Mouse (Mus musculus): Measurements from ENCODE around the gene Whrn. TPM values are rescaled to one million over a fixed set of nuclear protein-coding genes. Genes with fewer than 3 reads are reported as not detected.
A peak's percentile ranks its signal among the peaks of the same experiment; 100 is the strongest.

Gene Whrn
- total and polyA plus RNA-seq, 2 experiments: 0.37 to 0.89 TPM

DNA sequence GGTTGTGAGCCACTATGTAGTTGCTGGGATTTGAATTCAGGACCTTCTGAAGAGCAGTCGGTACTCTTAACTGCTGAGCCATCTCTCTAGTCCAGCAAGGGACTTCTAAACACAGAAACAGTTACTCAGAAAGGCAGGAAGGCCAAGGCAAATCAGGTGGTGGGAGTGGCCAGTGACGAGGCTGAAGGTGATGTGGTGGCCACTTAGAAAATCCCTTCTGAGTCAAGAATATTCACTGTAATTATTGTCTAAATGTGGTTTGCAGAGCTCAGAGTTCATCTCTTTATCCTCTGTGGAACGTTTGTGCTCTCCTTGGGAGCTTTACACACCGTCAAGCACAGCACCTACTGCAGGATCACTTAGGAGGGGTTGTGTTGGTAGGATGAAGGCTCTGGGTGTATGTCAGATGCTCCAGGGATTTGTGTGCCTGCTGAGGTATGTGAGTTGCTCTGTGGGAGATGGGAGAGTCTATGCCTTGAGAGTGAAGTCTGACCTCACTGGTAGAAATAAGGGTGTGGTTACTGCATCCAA is 18.7 kb upstream of the Whrn start:
- TF ChIP-seq POLR2A (IDR thresholded peaks at IDR 0.05; ENCODE audit: extremely low read depth, insufficient read depth, low read length) (no peak), CTCF (IDR thresholded peaks at IDR 0.05; ENCODE audit: low read depth, low read length) (no peak)
- 65% methylated on average over 4 of the region's 4 CpGs for WGBS
- Histone ChIP-seq H3K27me3 (ENCODE audit: control insufficient read depth, insufficient read depth, low read length) (no peaks in the 10 kb centered on the region), H3K27ac (replicated peaks; ENCODE audit: insufficient read depth, low read depth, low read length) (no peak overlapping the region), H3K4me1 (ENCODE audit: control insufficient read depth, insufficient read depth, low read length) (no peaks in the 10 kb centered on the region), H3K4me3 (ENCODE audit: insufficient read depth, low read depth, low read length) (no peak overlapping the region), H3K36me3 (ENCODE audit: control insufficient read depth, insufficient read depth, low read length) (no peaks in the 10 kb centered on the region), H3K79me2 (ENCODE audit: control insufficient read depth, insufficient read depth, low read length) (no peaks in the 10 kb centered on the region), H3K9ac (ENCODE audit: low read depth, low read length) (no peak overlapping the region)
- DNase-seq (ENCODE audit: extremely low read depth, low read depth, low spot score): no peak

GRCm38 (mm10) chr4:63512921-63513320 is 17.1 kb upstream of the Whrn start:
- no peaks in the 10 kb centered on the region for H3K4me1 ChIP-seq (ENCODE audit: control insufficient read depth, insufficient read depth, low read length)
- H3K4me3 ChIP-seq (ENCODE audit: insufficient read depth, low read depth, low read length): no peak overlapping the region

GRCm38 (mm10) chr4:63508232-63508631 is 12.4 kb upstream of the Whrn start:
- H3K4me1 ChIP-seq (ENCODE audit: control insufficient read depth, insufficient read depth, low read length): no peaks in the 10 kb centered on the region
- H3K27me3 ChIP-seq (ENCODE audit: control insufficient read depth, insufficient read depth, low read length): no peaks in the 10 kb centered on the region
- WGBS: 12% methylated on average over 4 of the region's 4 CpGs
- H3K36me3 ChIP-seq (ENCODE audit: control insufficient read depth, insufficient read depth, low read length): no peaks in the 10 kb centered on the region
- no peak overlapping the region for H3K4me3 ChIP-seq (ENCODE audit: insufficient read depth, low read depth, low read length)
- no peak overlapping the region for H3K9ac ChIP-seq (ENCODE audit: low read depth, low read length)
- peak; percentile 45 for DNase-seq (ENCODE audit: extremely low read depth, low read depth, low spot score)
- no peaks in the 10 kb centered on the region for H3K79me2 ChIP-seq (ENCODE audit: control insufficient read depth, insufficient read depth, low read length)
- peak; percentile 93 for TF ChIP-seq CTCF (IDR thresholded peaks at IDR 0.05; ENCODE audit: low read depth, low read length)
- TF ChIP-seq POLR2A (IDR thresholded peaks at IDR 0.05; ENCODE audit: extremely low read depth, insufficient read depth, low read length): no peak
- H3K27ac ChIP-seq (replicated peaks; ENCODE audit: insufficient read depth, low read depth, low read length): no peak overlapping the region

More at GRCm38 (mm10) chr4:63512921-63513320, 17.1 kb upstream of the Whrn start:
- H3K27me3 ChIP-seq (ENCODE audit: control insufficient read depth, insufficient read depth, low read length): no peaks in the 10 kb centered on the region
- no peak for DNase-seq (ENCODE audit: extremely low read depth, low read depth, low spot score)
- no peak for TF ChIP-seq CTCF (IDR thresholded peaks at IDR 0.05; ENCODE audit: low read depth, low read length)
- no peak for TF ChIP-seq POLR2A (IDR thresholded peaks at IDR 0.05; ENCODE audit: extremely low read depth, insufficient read depth, low read length)
- 84% methylated on average over 2 of the region's 2 CpGs for WGBS
- no peaks in the 10 kb centered on the region for H3K79me2 ChIP-seq (ENCODE audit: control insufficient read depth, insufficient read depth, low read length)
- H3K9ac ChIP-seq (ENCODE audit: low read depth, low read length): no peak overlapping the region
- no peak overlapping the region for H3K27ac ChIP-seq (replicated peaks; ENCODE audit: insufficient read depth, low read depth, low read length)
- H3K36me3 ChIP-seq (ENCODE audit: control insufficient read depth, insufficient read depth, low read length): no peaks in the 10 kb centered on the region

- H3K36me3 ChIP-seq (ENCODE audit: control insufficient read depth, insufficient read depth, low read length): no peaks in the 10 kb centered on the region
- 74% methylated on average over 5 of the region's 5 CpGs for WGBS
- DNase-seq (ENCODE audit: extremely low read depth, low read depth, low spot score): peak; percentile 10
- no peak overlapping the region for H3K4me3 ChIP-seq (ENCODE audit: insufficient read depth, low read depth, low read length)
- no peaks in the 10 kb centered on the region for H3K4me1 ChIP-seq (ENCODE audit: control insufficient read depth, insufficient read depth, low read length)
- H3K9ac ChIP-seq (ENCODE audit: low read depth, low read length): no peak overlapping the region
- no peak overlapping the region for H3K27ac ChIP-seq (replicated peaks; ENCODE audit: insufficient read depth, low read depth, low read length)
- TF ChIP-seq CTCF (IDR thresholded peaks at IDR 0.05; ENCODE audit: low read depth, low read length) (no peak), POLR2A (IDR thresholded peaks at IDR 0.05; ENCODE audit: extremely low read depth, insufficient read depth, low read length) (no peak)
- no peaks in the 10 kb centered on the region for H3K27me3 ChIP-seq (ENCODE audit: control insufficient read depth, insufficient read depth, low read length)
- H3K79me2 ChIP-seq (ENCODE audit: control insufficient read depth, insufficient read depth, low read length): no peaks in the 10 kb centered on the region
Measured at GRCm38 (mm10) chr4:63507478-63507877, 11.7 kb upstream of the Whrn start.

DNA sequence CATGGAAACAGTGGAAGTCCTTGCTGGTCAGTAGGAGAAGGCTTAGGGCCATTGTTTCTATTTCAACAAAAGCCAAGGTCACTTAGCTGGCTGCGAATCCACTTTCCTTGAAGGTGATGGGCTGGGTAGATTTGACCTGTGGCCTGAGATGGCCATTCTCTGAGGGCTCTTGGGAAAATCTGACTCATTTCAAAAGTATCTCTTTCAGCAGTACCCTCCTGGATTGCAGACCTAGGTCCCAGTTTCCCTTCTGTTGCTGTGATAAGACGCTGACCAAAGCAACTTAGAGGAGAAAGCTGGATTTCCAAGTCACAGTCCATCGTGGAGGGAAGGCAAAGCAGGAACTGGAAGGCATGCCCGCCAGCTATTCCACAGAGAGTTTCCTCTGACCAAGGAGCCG is 8.2 kb upstream of the Whrn start:
- Histone ChIP-seq H3K9ac (ENCODE audit: low read depth, low read length) (no peak overlapping the region), H3K27ac (replicated peaks; ENCODE audit: insufficient read depth, low read depth, low read length) (no peak overlapping the region), H3K79me2 (ENCODE audit: control insufficient read depth, insufficient read depth, low read length) (no peaks in the 10 kb centered on the region), H3K27me3 (ENCODE audit: control insufficient read depth, insufficient read depth, low read length) (no peaks in the 10 kb centered on the region; the same call in 1 of the 2 replicates), H3K4me1 (ENCODE audit: control insufficient read depth, insufficient read depth, low read length) (no peaks in the 10 kb centered on the region), H3K36me3 (ENCODE audit: control insufficient read depth, insufficient read depth, low read length) (no peaks in the 10 kb centered on the region), H3K4me3 (ENCODE audit: insufficient read depth, low read depth, low read length) (no peak overlapping the region)
- no peak for TF ChIP-seq CTCF (IDR thresholded peaks at IDR 0.05; ENCODE audit: low read depth, low read length)
- TF ChIP-seq POLR2A (IDR thresholded peaks at IDR 0.05; ENCODE audit: extremely low read depth, insufficient read depth, low read length): no peak
- 76% methylated on average over 5 of the region's 5 CpGs for WGBS
- no peak for DNase-seq (ENCODE audit: extremely low read depth, low read depth, low spot score)

- Histone ChIP-seq H3K27ac (replicated peaks; ENCODE audit: insufficient read depth, low read depth, low read length) (no peak overlapping the region), H3K4me1 (ENCODE audit: control insufficient read depth, insufficient read depth, low read length) (peaks cover 3% of the 10 kb centered on the region), H3K4me3 (ENCODE audit: insufficient read depth, low read depth, low read length) (no peak overlapping the region), H3K27me3 (ENCODE audit: control insufficient read depth, insufficient read depth, low read length) (no peaks in the 10 kb centered on the region; the same call in 1 of the 2 replicates), H3K79me2 (ENCODE audit: control insufficient read depth, insufficient read depth, low read length) (no peaks in the 10 kb centered on the region), H3K36me3 (ENCODE audit: control insufficient read depth, insufficient read depth, low read length) (no peaks in the 10 kb centered on the region), H3K9ac (ENCODE audit: low read depth, low read length) (no peak overlapping the region)
- DNase-seq (ENCODE audit: extremely low read depth, low read depth, low spot score): no peak
- TF ChIP-seq CTCF (IDR thresholded peaks at IDR 0.05; ENCODE audit: low read depth, low read length): no peak
- TF ChIP-seq POLR2A (IDR thresholded peaks at IDR 0.05; ENCODE audit: extremely low read depth, insufficient read depth, low read length): no peak
- 66% methylated on average over 5 of the region's 5 CpGs for WGBS
Measured at GRCm38 (mm10) chr4:63501050-63501449, 5.3 kb upstream of the Whrn start.
